ENCODE assay signal across 9 mouse cellular contexts in genomic region chr2:30800671-30801066, GRCm38 (mm10). TPM values are rescaled to one million over a fixed set of nuclear protein-coding genes. Genes with fewer than 3 reads are reported as not detected.
DNase-seq lines count a peak whose midpoint lies in the region; ATAC-seq lines count a peak whose summit lies in the region.
"Had no signal": no experiment of that assay in that cellular context is flagged by ENCODE, and none has a peak within 500 bp of the region (broad histone marks: within the 10 kb centered on the region; RNA-seq: fewer than 3 reads in every experiment).

No protein-coding gene starts in this region.

- peak overlapping the region; percentile 48 for H3K4me3 ChIP-seq in liver, embryonic 11.5 days (ENCODE audit: low read depth, low read length)
- peak overlapping the region; percentile 51 for H3K4me3 ChIP-seq in forebrain, embryonic 12.5 days (replicated peaks)
- H3K4me3 ChIP-seq in limb, embryonic 13.5 days = peak overlapping the region; percentile 54
- H3K4me3 ChIP-seq in neural tube, embryonic 14.5 days (ENCODE audit: low read depth, low read length) = no peak overlapping the region; the same call in 1 of the 2 replicates

- H3K4me1 ChIP-seq in liver, embryonic 11.5 days (replicated peaks; ENCODE audit: control insufficient read depth, insufficient read depth, low read length) = peaks cover 13% of the 10 kb centered on the region
- H3K4me1 ChIP-seq in forebrain, embryonic 12.5 days = peaks cover 41% of the 10 kb centered on the region
- peaks cover 53% of the 10 kb centered on the region for H3K4me1 ChIP-seq in limb, embryonic 13.5 days
- H3K4me1 ChIP-seq in neural tube, embryonic 14.5 days (ENCODE audit: control insufficient read depth, insufficient read depth, low read length) = peaks cover 28% of the 10 kb centered on the region

- no peak overlapping the region for H3K27ac ChIP-seq in liver, embryonic 11.5 days (ENCODE audit: low read depth, low read length)
- H3K27ac ChIP-seq in forebrain, embryonic 12.5 days = no peak overlapping the region
- no peak overlapping the region for H3K27ac ChIP-seq in limb, embryonic 13.5 days
- no peak overlapping the region for H3K27ac ChIP-seq in neural tube, embryonic 14.5 days (ENCODE audit: low read depth, low read length)

- 25% methylated on average over 7 of the region's 7 CpGs for WGBS in liver, embryonic 11.5 days
- 36% methylated on average over 7 of the region's 7 CpGs for WGBS in forebrain, embryonic 12.5 days
- 30% methylated on average over 7 of the region's 7 CpGs for WGBS in limb, embryonic 13.5 days
- WGBS in neural tube, embryonic 14.5 days = 41% methylated on average over 7 of the region's 7 CpGs

- no peaks in the 10 kb centered on the region for H3K36me3 ChIP-seq in liver, embryonic 11.5 days (ENCODE audit: control insufficient read depth, insufficient read depth, low read length)
- no peaks in the 10 kb centered on the region for H3K36me3 ChIP-seq in forebrain, embryonic 12.5 days (replicated peaks)
- no peaks in the 10 kb centered on the region for H3K36me3 ChIP-seq in limb, embryonic 13.5 days
- H3K36me3 ChIP-seq in neural tube, embryonic 14.5 days (ENCODE audit: control insufficient read depth, insufficient read depth, low read length) = no peaks in the 10 kb centered on the region

- no peak for DNase-seq in liver, embryonic 11.5 days (ENCODE audit: low spot score)
- DNase-seq in liver = no peak
- DNase-seq in spleen, postnatal 4 days (ENCODE audit: low spot score in 2 of 2) = no peak
- DNase-seq in thymus, postnatal 36 days = no peak
- DNase-seq in retina, embryonic 14.5 days (ENCODE audit: low spot score) = no peak
- DNase-seq: layer of hippocampus, postnatal 36 days had no signal

- no peak overlapping the region for H3K9ac ChIP-seq in liver, embryonic 11.5 days (ENCODE audit: low read depth, low read length)
- H3K9ac ChIP-seq in forebrain, embryonic 12.5 days = peak overlapping the region; percentile 68; the same call in 1 of the 2 replicates
- H3K9ac ChIP-seq in limb, embryonic 13.5 days = peak overlapping the region; percentile 74
- H3K9ac ChIP-seq in neural tube, embryonic 14.5 days (replicated peaks; ENCODE audit: low read depth, low read length) = no peak overlapping the region; the same call in 1 of the 2 replicates

- H3K4me2 ChIP-seq in liver, embryonic 11.5 days = peak overlapping the region; percentile 84
- peak overlapping the region; percentile 93 for H3K4me2 ChIP-seq in forebrain, embryonic 12.5 days
- H3K4me2 ChIP-seq in limb, embryonic 13.5 days (replicated peaks) = peak overlapping the region; percentile 99
- H3K4me2 ChIP-seq in neural tube, embryonic 14.5 days (ENCODE audit: low read depth, low read length) = peak overlapping the region; percentile 76

- peaks cover 62% of the 10 kb centered on the region for H3K27me3 ChIP-seq in liver, embryonic 11.5 days (replicated peaks; ENCODE audit: control insufficient read depth, insufficient read depth, low read length)
- H3K27me3 ChIP-seq in forebrain, embryonic 12.5 days = peaks cover 47% of the 10 kb centered on the region
- H3K27me3 ChIP-seq in limb, embryonic 13.5 days = peaks cover 36% of the 10 kb centered on the region
- peaks cover 4% of the 10 kb centered on the region; the same call in 1 of the 2 replicates for H3K27me3 ChIP-seq in neural tube, embryonic 14.5 days (ENCODE audit: control insufficient read depth, insufficient read depth, low read length)

- no peak for ATAC-seq in liver, embryonic 11.5 days (replicated peaks; ENCODE audit: low FRiP score)
- ATAC-seq in forebrain, embryonic 12.5 days (ENCODE audit: low FRiP score) = no peak
- ATAC-seq in limb, embryonic 13.5 days (ENCODE audit: low FRiP score, low read depth) = no peak
- no peak for ATAC-seq in neural tube, embryonic 14.5 days (ENCODE audit: low read depth)

- no peaks in the 10 kb centered on the region for H3K9me3 ChIP-seq in liver, embryonic 11.5 days (ENCODE audit: control insufficient read depth, low read length)
- no peaks in the 10 kb centered on the region for H3K9me3 ChIP-seq in forebrain, embryonic 12.5 days
- H3K9me3 ChIP-seq in limb, embryonic 13.5 days = no peaks in the 10 kb centered on the region
- no peaks in the 10 kb centered on the region for H3K9me3 ChIP-seq in neural tube, embryonic 14.5 days (ENCODE audit: control insufficient read depth, low read length)

RNA-seq across cellular contexts. Expression of gene 1700001O22Rik, which starts 2.8 kb away (rescaled TPM):
- 0.40 and 0.75 TPM in 2 replicates for polyA plus RNA-seq in liver, embryonic 11.5 days (2014; fragmentation: Nextera tagmentation; extraction: Ambion mirVana)
- polyA plus RNA-seq in forebrain, embryonic 12.5 days (2016; fragmentation: Nextera tagmentation; extraction: Ambion mirVana) = 4.2 and 4.5 TPM in 2 replicates
- 3.2 and 3.4 TPM in 2 replicates for polyA plus RNA-seq in limb, embryonic 13.5 days (2015; fragmentation: Nextera tagmentation; extraction: Ambion mirVana)
- polyA plus RNA-seq in neural tube, embryonic 14.5 days (2014; fragmentation: Nextera tagmentation; extraction: Ambion mirVana) = 0.89 and 1.9 TPM in 2 replicates

RNA-seq across cellular contexts. Expression of gene Ntmt1, which starts 7.0 kb away (rescaled TPM):
- 75.9 and 85.2 TPM in 2 replicates for polyA plus RNA-seq in liver, embryonic 11.5 days (2014; fragmentation: Nextera tagmentation; extraction: Ambion mirVana)
- polyA plus RNA-seq in forebrain, embryonic 12.5 days (2016; fragmentation: Nextera tagmentation; extraction: Ambion mirVana) = 101 and 104 TPM in 2 replicates
- polyA plus RNA-seq in limb, embryonic 13.5 days (2015; fragmentation: Nextera tagmentation; extraction: Ambion mirVana) = 98.1 and 104 TPM in 2 replicates
- polyA plus RNA-seq in neural tube, embryonic 14.5 days (2014; fragmentation: Nextera tagmentation; extraction: Ambion mirVana) = 105 and 112 TPM in 2 replicates

RNA-seq across cellular contexts. Expression of gene Asb6, which starts 29.5 kb away (rescaled TPM):
- polyA plus RNA-seq in liver, embryonic 11.5 days (2014; fragmentation: Nextera tagmentation; extraction: Ambion mirVana) = 44.2 and 45.6 TPM in 2 replicates
- polyA plus RNA-seq in forebrain, embryonic 12.5 days (2016; fragmentation: Nextera tagmentation; extraction: Ambion mirVana) = 36.4 and 39.4 TPM in 2 replicates
- 38.7 and 39.2 TPM in 2 replicates for polyA plus RNA-seq in limb, embryonic 13.5 days (2015; fragmentation: Nextera tagmentation; extraction: Ambion mirVana)
- 35.9 and 36.9 TPM in 2 replicates for polyA plus RNA-seq in neural tube, embryonic 14.5 days (2014; fragmentation: Nextera tagmentation; extraction: Ambion mirVana)

RNA-seq across cellular contexts. Expression of gene Prrx2, which starts 34.1 kb away (rescaled TPM):
- 8.2 and 9.4 TPM in 2 replicates for polyA plus RNA-seq in liver, embryonic 11.5 days (2014; fragmentation: Nextera tagmentation; extraction: Ambion mirVana)
- polyA plus RNA-seq in forebrain, embryonic 12.5 days (2016; fragmentation: Nextera tagmentation; extraction: Ambion mirVana) = 16.0 and 19.8 TPM in 2 replicates
- polyA plus RNA-seq in limb, embryonic 13.5 days (2015; fragmentation: Nextera tagmentation; extraction: Ambion mirVana) = 93.6 and 102 TPM in 2 replicates
- 0.70 and 0.99 TPM in 2 replicates for polyA plus RNA-seq in neural tube, embryonic 14.5 days (2014; fragmentation: Nextera tagmentation; extraction: Ambion mirVana)

Comparison
In these comparisons a context has a peak if more than half of its experiments do, and no peak if none do; other contexts are left out.
1. H3K9ac ChIP-seq: peak in forebrain, embryonic 12.5 days (single experiment) and limb, embryonic 13.5 days (single experiment); none in liver, embryonic 11.5 days (single experiment) and neural tube, embryonic 14.5 days (single experiment).
2. Peak in every context shown above with its lines, with median percentiles within 50 percentile points of each other: H3K4me2 ChIP-seq.